Mouse (Mus musculus): ENCODE results near the gene Rpl31. TPM values are rescaled to one million over a fixed set of nuclear protein-coding genes. Genes with fewer than 3 reads are reported as not detected.

Gene Rpl31
- polyA plus RNA-seq, 1 experiment from 2014 or later = 449 TPM

- whole genome bisulfite sequencing = 87% methylated on average over 8 of the region's 8 CpGs
- Histone ChIP-seq H3K4me2 (ENCODE audit: low read length) (no peak overlapping the region), H3K27me3 (ENCODE audit: control insufficient read depth, insufficient read depth, low read length) (no peaks in the 10 kb centered on the region), H3K36me3 (ENCODE audit: control insufficient read depth, insufficient read depth, low read length) (peaks cover 56% of the 10 kb centered on the region), H3K27ac (replicated peaks; ENCODE audit: low read depth, low read length) (no peak overlapping the region), H3K4me3 (replicated peaks; ENCODE audit: low read depth, low read length) (no peak overlapping the region), H3K9ac (replicated peaks; ENCODE audit: low read length) (no peak overlapping the region), H3K9me3 (ENCODE audit: control insufficient read depth, low read length) (no peaks in the 10 kb centered on the region), H3K4me1 (ENCODE audit: control insufficient read depth, insufficient read depth, low read length) (peaks cover 10% of the 10 kb centered on the region)
- ATAC-seq (ENCODE audit: low FRiP score, low TSS enrichment) (no peak), DNase-seq (no peak)
Measured at GRCm38 (mm10) chr1:39372220-39372843, 4.7 kb downstream of the Rpl31 start.

DNA sequence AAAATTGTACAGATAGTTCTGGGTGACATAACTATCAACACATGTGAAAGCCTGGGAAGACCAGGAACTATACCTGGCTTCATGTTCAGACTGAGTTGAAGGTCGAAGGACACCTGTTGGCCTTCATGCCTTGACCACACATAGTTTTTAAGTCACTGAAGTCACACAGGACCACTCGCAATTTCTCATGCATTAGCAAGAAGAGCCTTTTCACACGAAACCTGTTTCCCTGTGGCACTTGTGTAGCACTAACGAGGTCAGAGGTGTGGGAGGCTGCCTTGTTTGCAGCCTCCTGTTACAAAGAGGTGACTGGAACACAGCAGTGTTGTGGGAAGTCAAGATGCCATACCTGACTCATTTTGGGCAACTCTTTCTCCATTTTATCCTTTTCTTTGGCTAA lies 5.7 kb downstream of the Rpl31 start:
- Histone ChIP-seq H3K4me1 (ENCODE audit: control insufficient read depth, insufficient read depth, low read length) (peaks cover 10% of the 10 kb centered on the region), H3K36me3 (ENCODE audit: control insufficient read depth, insufficient read depth, low read length) (peaks cover 56% of the 10 kb centered on the region), H3K4me2 (ENCODE audit: low read length) (no peak overlapping the region), H3K27ac (replicated peaks; ENCODE audit: low read depth, low read length) (no peak overlapping the region), H3K9ac (replicated peaks; ENCODE audit: low read length) (no peak overlapping the region), H3K27me3 (ENCODE audit: control insufficient read depth, insufficient read depth, low read length) (no peaks in the 10 kb centered on the region), H3K9me3 (ENCODE audit: control insufficient read depth, low read length) (no peaks in the 10 kb centered on the region), H3K4me3 (replicated peaks; ENCODE audit: low read depth, low read length) (no peak overlapping the region)
- DNase-seq (no peak), ATAC-seq (ENCODE audit: low FRiP score, low TSS enrichment) (no peak)
- WGBS = 82% methylated on average over 4 of the region's 4 CpGs

GRCm38 (mm10) chr1:39374231-39374809 lies 6.7 kb downstream of the Rpl31 start:
- WGBS = 91% methylated on average over 5 of the region's 5 CpGs
- H3K27me3 ChIP-seq (ENCODE audit: control insufficient read depth, insufficient read depth, low read length) = no peaks in the 10 kb centered on the region
- no peak overlapping the region for H3K9ac ChIP-seq (replicated peaks; ENCODE audit: low read length)
- H3K36me3 ChIP-seq (ENCODE audit: control insufficient read depth, insufficient read depth, low read length) = peaks cover 56% of the 10 kb centered on the region
- H3K27ac ChIP-seq (replicated peaks; ENCODE audit: low read depth, low read length) = no peak overlapping the region
- H3K4me2 ChIP-seq (ENCODE audit: low read length) = no peak overlapping the region
- peaks cover 3% of the 10 kb centered on the region for H3K4me1 ChIP-seq (ENCODE audit: control insufficient read depth, insufficient read depth, low read length)
- no peak overlapping the region for H3K4me3 ChIP-seq (replicated peaks; ENCODE audit: low read depth, low read length)
- DNase-seq (no peak), ATAC-seq (ENCODE audit: low FRiP score, low TSS enrichment) (no peak)
- no peaks in the 10 kb centered on the region for H3K9me3 ChIP-seq (ENCODE audit: control insufficient read depth, low read length)

DNA sequence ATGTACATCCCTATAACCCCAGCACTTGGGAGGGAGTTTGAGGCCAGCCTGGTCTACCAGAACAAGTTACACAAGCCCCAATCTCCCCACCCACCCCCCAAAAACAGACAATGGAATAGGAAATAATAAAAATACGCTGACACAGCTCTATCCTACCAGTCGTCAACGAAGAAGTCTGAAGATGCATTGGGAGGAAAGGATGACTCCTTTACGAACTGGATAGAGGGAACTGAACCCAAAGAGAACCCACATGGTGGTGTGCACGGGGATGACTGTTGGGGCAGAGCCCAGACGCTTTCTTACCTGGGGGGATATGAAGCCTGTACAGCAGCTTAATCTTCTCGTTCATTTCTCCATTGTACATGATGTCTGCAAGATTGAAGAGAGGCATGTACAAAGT lies 8.5 kb downstream of the Rpl31 start:
- DNase-seq (no peak), ATAC-seq (ENCODE audit: low FRiP score, low TSS enrichment) (no peak)
- 86% methylated on average over 7 of the region's 7 CpGs for whole genome bisulfite sequencing
- Histone ChIP-seq H3K9ac (replicated peaks; ENCODE audit: low read length) (no peak overlapping the region), H3K36me3 (ENCODE audit: control insufficient read depth, insufficient read depth, low read length) (peaks cover 46% of the 10 kb centered on the region), H3K27ac (replicated peaks; ENCODE audit: low read depth, low read length) (no peak overlapping the region), H3K27me3 (ENCODE audit: control insufficient read depth, insufficient read depth, low read length) (no peaks in the 10 kb centered on the region), H3K4me1 (ENCODE audit: control insufficient read depth, insufficient read depth, low read length) (no peaks in the 10 kb centered on the region), H3K4me2 (ENCODE audit: low read length) (no peak overlapping the region), H3K4me3 (replicated peaks; ENCODE audit: low read depth, low read length) (no peak overlapping the region), H3K9me3 (ENCODE audit: control insufficient read depth, low read length) (no peaks in the 10 kb centered on the region)

DNA sequence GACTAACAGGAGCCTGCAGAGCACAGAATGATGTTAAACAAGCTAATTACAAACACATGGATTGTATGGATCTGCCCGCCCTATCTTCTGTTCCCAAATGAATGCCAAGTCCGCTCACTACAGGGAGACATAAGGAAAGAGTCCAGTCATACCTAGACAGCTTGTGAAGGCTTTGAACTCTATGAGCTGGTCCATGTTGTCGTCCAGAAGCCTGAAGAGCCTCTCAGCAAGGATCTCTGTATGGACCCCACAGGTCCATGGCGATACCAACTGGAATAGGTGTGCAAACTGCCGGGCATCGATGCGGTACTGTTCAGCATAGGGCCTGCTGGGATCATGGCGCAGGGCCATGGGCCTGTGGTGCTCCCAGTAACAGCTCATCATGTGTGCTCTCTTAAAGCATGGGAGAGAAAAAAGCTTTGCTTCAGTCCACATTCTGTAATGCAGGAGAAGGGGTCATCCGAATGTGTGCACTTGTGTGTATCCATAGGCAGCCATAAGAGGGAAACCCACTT lies 9.1 kb downstream of the Rpl31 start:
- Histone ChIP-seq H3K27ac (replicated peaks; ENCODE audit: low read depth, low read length) (no peak overlapping the region), H3K27me3 (ENCODE audit: control insufficient read depth, insufficient read depth, low read length) (no peaks in the 10 kb centered on the region), H3K9me3 (ENCODE audit: control insufficient read depth, low read length) (no peaks in the 10 kb centered on the region), H3K9ac (replicated peaks; ENCODE audit: low read length) (no peak overlapping the region), H3K36me3 (ENCODE audit: control insufficient read depth, insufficient read depth, low read length) (peaks cover 41% of the 10 kb centered on the region), H3K4me2 (ENCODE audit: low read length) (no peak overlapping the region), H3K4me1 (ENCODE audit: control insufficient read depth, insufficient read depth, low read length) (no peaks in the 10 kb centered on the region), H3K4me3 (replicated peaks; ENCODE audit: low read depth, low read length) (no peak overlapping the region)
- DNase-seq = no peak
- WGBS = 95% methylated on average over 9 of the region's 9 CpGs
- no peak for ATAC-seq (ENCODE audit: low FRiP score, low TSS enrichment)

DNA sequence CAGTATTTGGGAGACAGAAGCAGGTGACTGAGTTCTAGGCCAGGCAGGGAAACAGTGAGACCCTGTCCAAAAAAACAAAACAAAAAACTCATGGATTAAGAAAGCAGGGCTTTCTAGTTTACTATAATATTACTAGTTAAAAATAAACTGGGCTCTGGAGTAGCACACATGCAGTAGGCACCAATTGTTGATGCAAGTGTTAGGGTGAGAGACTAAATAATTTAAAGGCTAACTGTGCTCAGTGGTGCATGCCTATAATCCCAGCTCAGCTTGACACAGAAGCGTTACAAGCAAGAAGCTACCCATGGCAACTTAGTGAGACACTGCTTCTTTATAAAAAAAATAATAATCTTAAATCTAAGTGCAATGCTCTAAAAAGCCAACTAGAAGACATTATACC lies 10.9 kb downstream of the Rpl31 start:
- ATAC-seq (ENCODE audit: low FRiP score, low TSS enrichment) (no peak), DNase-seq (no peak)
- no peaks in the 10 kb centered on the region for H3K27me3 ChIP-seq (ENCODE audit: control insufficient read depth, insufficient read depth, low read length)
- no peaks in the 10 kb centered on the region for H3K4me1 ChIP-seq (ENCODE audit: control insufficient read depth, insufficient read depth, low read length)
- no peak overlapping the region for H3K4me3 ChIP-seq (replicated peaks; ENCODE audit: low read depth, low read length)
- H3K36me3 ChIP-seq (ENCODE audit: control insufficient read depth, insufficient read depth, low read length) = peaks cover 24% of the 10 kb centered on the region; the same call in 1 of the 2 replicates
- no peak overlapping the region for H3K4me2 ChIP-seq (ENCODE audit: low read length)
- H3K27ac ChIP-seq (replicated peaks; ENCODE audit: low read depth, low read length) = no peak overlapping the region
- H3K9ac ChIP-seq (replicated peaks; ENCODE audit: low read length) = no peak overlapping the region
- no peaks in the 10 kb centered on the region for H3K9me3 ChIP-seq (ENCODE audit: control insufficient read depth, low read length)
- 32% methylated on average over 1 of the region's 1 CpGs for WGBS

GRCm38 (mm10) chr1:39379021-39379420 lies 11.4 kb downstream of the Rpl31 start:
- WGBS = 73% methylated on average over 5 of the region's 5 CpGs
- no peaks in the 10 kb centered on the region for H3K9me3 ChIP-seq (ENCODE audit: control insufficient read depth, low read length)

GRCm38 (mm10) chr1:39381017-39381416 lies 13.4 kb downstream of the Rpl31 start:
- ATAC-seq (ENCODE audit: low FRiP score, low TSS enrichment) (no peak), DNase-seq (no peak)
- no peak overlapping the region for H3K4me2 ChIP-seq (ENCODE audit: low read length)
- no peak overlapping the region for H3K4me3 ChIP-seq (replicated peaks; ENCODE audit: low read depth, low read length)
- H3K9me3 ChIP-seq (ENCODE audit: control insufficient read depth, low read length) = no peaks in the 10 kb centered on the region
- no peaks in the 10 kb centered on the region for H3K27me3 ChIP-seq (ENCODE audit: control insufficient read depth, insufficient read depth, low read length)
- H3K9ac ChIP-seq (replicated peaks; ENCODE audit: low read length) = no peak overlapping the region
- H3K4me1 ChIP-seq (ENCODE audit: control insufficient read depth, insufficient read depth, low read length) = no peaks in the 10 kb centered on the region
- no peak overlapping the region for H3K27ac ChIP-seq (replicated peaks; ENCODE audit: low read depth, low read length)
- 89% methylated on average over 9 of the region's 9 CpGs for whole genome bisulfite sequencing
- peaks cover 14% of the 10 kb centered on the region; the same call in 1 of the 2 replicates for H3K36me3 ChIP-seq (ENCODE audit: control insufficient read depth, insufficient read depth, low read length)

More at GRCm38 (mm10) chr1:39379021-39379420, 11.4 kb downstream of the Rpl31 start:
- no peak for DNase-seq
- H3K27ac ChIP-seq (replicated peaks; ENCODE audit: low read depth, low read length) = no peak overlapping the region
- no peaks in the 10 kb centered on the region for H3K4me1 ChIP-seq (ENCODE audit: control insufficient read depth, insufficient read depth, low read length)
- H3K36me3 ChIP-seq (ENCODE audit: control insufficient read depth, insufficient read depth, low read length) = peaks cover 20% of the 10 kb centered on the region; the same call in 1 of the 2 replicates
- H3K9ac ChIP-seq (replicated peaks; ENCODE audit: low read length) = no peak overlapping the region
- H3K27me3 ChIP-seq (ENCODE audit: control insufficient read depth, insufficient read depth, low read length) = no peaks in the 10 kb centered on the region
- H3K4me2 ChIP-seq (ENCODE audit: low read length) = no peak overlapping the region
- H3K4me3 ChIP-seq (replicated peaks; ENCODE audit: low read depth, low read length) = no peak overlapping the region
- no peak for ATAC-seq (ENCODE audit: low FRiP score, low TSS enrichment)

GRCm38 (mm10) chr1:39384914-39385313 lies 17.3 kb downstream of the Rpl31 start:
- DNase-seq = no peak
- Histone ChIP-seq H3K9me3 (ENCODE audit: control insufficient read depth, low read length) (no peaks in the 10 kb centered on the region), H3K4me3 (replicated peaks; ENCODE audit: low read depth, low read length) (no peak overlapping the region), H3K4me1 (ENCODE audit: control insufficient read depth, insufficient read depth, low read length) (no peaks in the 10 kb centered on the region), H3K27ac (replicated peaks; ENCODE audit: low read depth, low read length) (no peak overlapping the region), H3K4me2 (ENCODE audit: low read length) (no peak overlapping the region), H3K36me3 (ENCODE audit: control insufficient read depth, insufficient read depth, low read length) (0 out of 2 replicates have a peak, but pooled peaks cover 5% of the 10 kb centered on the region), H3K9ac (replicated peaks; ENCODE audit: low read length) (no peak overlapping the region), H3K27me3 (ENCODE audit: control insufficient read depth, insufficient read depth, low read length) (no peaks in the 10 kb centered on the region)
- 91% methylated on average over 9 of the region's 9 CpGs for WGBS
- no peak for ATAC-seq (ENCODE audit: low FRiP score, low TSS enrichment)
